In genomic region chr4:94397284-94397683, GRCm38 (mm10) we compare ENCODE assay signal across 27 mouse cellular contexts.
"Had no signal": no experiment of that assay in that cellular context is flagged by ENCODE, and none has a peak within 500 bp of the region (broad histone marks: within the 10 kb centered on the region; RNA-seq: fewer than 3 reads in every experiment).

No protein-coding gene starts in this region.

- H3K27ac ChIP-seq: embryonic facial prominence, embryonic 10.5 days; embryonic facial prominence, embryonic 12.5 days; embryonic facial prominence, embryonic 13.5 days; embryonic facial prominence, embryonic 15.5 days; forebrain, embryonic 10.5 days; forebrain, embryonic 12.5 days; forebrain, embryonic 13.5 days; forebrain, embryonic 15.5 days; gastrocnemius, adult 2 months had no signal

- ATAC-seq: forebrain, embryonic 13.5 days; forebrain, embryonic 14.5 days; forebrain, embryonic 15.5 days; forebrain, embryonic 16.5 days; forebrain, postnatal 0 days had no signal

- H3K4me3 ChIP-seq: embryonic facial prominence, embryonic 10.5 days; embryonic facial prominence, embryonic 12.5 days; embryonic facial prominence, embryonic 13.5 days; embryonic facial prominence, embryonic 15.5 days; erythroblast, embryonic 14.5 days; forebrain, embryonic 10.5 days; forebrain, embryonic 12.5 days; forebrain, embryonic 13.5 days; forebrain, embryonic 15.5 days; gastrocnemius, adult 2 months had no signal

- H3K4me1 ChIP-seq: embryonic facial prominence, embryonic 10.5 days; embryonic facial prominence, embryonic 12.5 days; embryonic facial prominence, embryonic 13.5 days; embryonic facial prominence, embryonic 15.5 days; forebrain, embryonic 10.5 days; forebrain, embryonic 13.5 days; forebrain, embryonic 15.5 days had no signal

- H3K36me3 ChIP-seq: embryonic facial prominence, embryonic 10.5 days; embryonic facial prominence, embryonic 12.5 days; embryonic facial prominence, embryonic 13.5 days; embryonic facial prominence, embryonic 15.5 days; forebrain, embryonic 10.5 days; forebrain, embryonic 12.5 days; forebrain, embryonic 15.5 days had no signal

- H3K27me3 ChIP-seq: embryonic facial prominence, embryonic 12.5 days; embryonic facial prominence, embryonic 13.5 days; embryonic facial prominence, embryonic 15.5 days; forebrain, embryonic 12.5 days; forebrain, embryonic 13.5 days; forebrain, embryonic 15.5 days had no signal

- H3K9ac ChIP-seq: embryonic facial prominence, embryonic 12.5 days; embryonic facial prominence, embryonic 13.5 days; embryonic facial prominence, embryonic 15.5 days; forebrain, embryonic 12.5 days; forebrain, embryonic 13.5 days; forebrain, embryonic 15.5 days; forebrain, postnatal 0 days had no signal

- DNase-seq: cerebellum, adult 2 months; cerebellum, adult 8-10 months; cerebellum, adult 9-10 months; cerebellum, adult 9-11 months; cerebellum, postnatal 10 days; cerebellum, postnatal 25 days; cerebellum, postnatal 36 days; embryo, embryonic 11 days; forebrain, postnatal 0 days; gastrocnemius, adult 2 months; gastrocnemius, postnatal 10 days; gastrocnemius, postnatal 14 days; gastrocnemius, postnatal 25 days; gastrocnemius, postnatal 36 days; heart, adult 11 months; heart, adult 18-20 months had no signal
